Mouse (Mus musculus): ENCODE data around the gene Cilp2.

DNA sequence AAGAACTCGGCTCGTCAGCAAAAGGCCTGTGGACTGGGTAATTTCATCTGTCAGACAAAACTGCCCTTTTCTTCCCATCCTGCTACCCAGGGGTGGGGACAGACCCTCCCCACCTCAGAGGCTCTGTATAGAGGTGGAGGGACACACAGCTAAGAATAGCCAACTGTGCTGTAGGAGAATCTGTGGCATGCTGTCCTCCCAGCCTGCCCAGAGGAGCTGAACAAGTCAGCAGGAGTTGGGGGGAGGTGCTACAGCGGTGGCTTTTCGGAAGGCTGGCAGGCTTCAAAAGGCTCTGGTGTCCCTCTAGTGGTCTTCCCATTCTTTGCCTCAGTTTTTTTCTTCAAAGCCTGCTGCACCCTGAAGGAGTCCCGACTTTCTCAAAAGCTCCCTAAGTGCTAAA lies 28.3 kb upstream of the Cilp2 start:
- TF ChIP-seq CTCF (IDR thresholded peaks at IDR 0.05; ENCODE audit: extremely low read depth, insufficient read length, insufficient replicate concordance, low read depth, low read length) (no peak), POLR2A (IDR thresholded peaks at IDR 0.05; ENCODE audit: low read depth, low read length) (no peak)
